Mouse (Mus musculus): ENCODE measurements around the gene Syf2. TPM values are rescaled to one million over a fixed set of nuclear protein-coding genes. Genes with fewer than 3 reads are reported as not detected.

Syf2 gene
- total and polyA plus RNA-seq, 3 experiments, result 94.6 to 165 (median 103) TPM

- H3K36me3 ChIP-seq (ENCODE audit: control insufficient read depth in 1 of 2, insufficient read depth in 2 of 2, low read length in 2 of 2), result peaks cover 0 to 21% of the 10 kb centered on the region in 2 experiments; a peak in 2 of 4 replicates
- H3K79me2 ChIP-seq (ENCODE audit: control insufficient read depth, insufficient read depth, low read length, poor library complexity), result no peaks in the 10 kb centered on the region
- no peak overlapping the region for H3K27ac ChIP-seq (ENCODE audit: control insufficient read depth, low read depth, low read length)
- H3K27me3 ChIP-seq (ENCODE audit: control insufficient read depth in 1 of 2, insufficient read depth in 2 of 2, low read length in 2 of 2), result peaks cover 7% of the 10 kb centered on the region in 2 experiments
- H3K9me3 ChIP-seq (replicated peaks; ENCODE audit: insufficient read depth, low read length), result no peaks in the 10 kb centered on the region
- H3K9ac ChIP-seq (ENCODE audit: control insufficient read depth, low read depth, low read length, poor library complexity, severe bottlenecking), result no peak overlapping the region
- no peak overlapping the region for H3K4me3 ChIP-seq (ENCODE audit: control insufficient read depth in 1 of 2, insufficient read depth in 1 of 2, low read depth in 2 of 2, low read length in 2 of 2)
- TF ChIP-seq GATA1 (IDR thresholded peaks at IDR 0.05; ENCODE audit: low read depth, low read length), result no peak
- TF ChIP-seq TCF12 (IDR thresholded peaks at IDR 0.05; ENCODE audit: low read depth, low read length), result no peak
- no peak for TF ChIP-seq ZKSCAN1 (IDR thresholded peaks at IDR 0.05; ENCODE audit: low read depth, low read length)
- TF ChIP-seq TBP (IDR thresholded peaks at IDR 0.05; ENCODE audit: low read depth, low read length), result no peak
- TF ChIP-seq ELF1 (IDR thresholded peaks at IDR 0.05; ENCODE audit: low read depth, low read length), result no peak
- TF ChIP-seq POLR2A (IDR thresholded peaks at IDR 0.05; ENCODE audit: control insufficient read depth in 1 of 2, insufficient read depth in 1 of 2, low read depth in 1 of 2, low read length in 2 of 2, poor library complexity in 1 of 2), result no peak
- no peak for TF ChIP-seq POLR2AphosphoS5 (IDR thresholded peaks at IDR 0.05; ENCODE audit: borderline replicate concordance, low read depth, low read length)
- TF ChIP-seq MAX (IDR thresholded peaks at IDR 0.05; ENCODE audit: low read length), result no peak
- no peak for TF ChIP-seq POLR2AphosphoS2 (IDR thresholded peaks at IDR 0.05; ENCODE audit: low read length)
- TF ChIP-seq ETS1 (IDR thresholded peaks at IDR 0.05; ENCODE audit: low read depth, low read length), result no peak
- TF ChIP-seq EP300 (IDR thresholded peaks at IDR 0.05; ENCODE audit: low read depth in 1 of 2, low read length in 2 of 2), result no peak
- TF ChIP-seq RAD21 (IDR thresholded peaks at IDR 0.05; ENCODE audit: low read depth, low read length), result no peak
- TF ChIP-seq SIN3A (IDR thresholded peaks at IDR 0.05; ENCODE audit: low read length), result no peak
- no peak for TF ChIP-seq GABPA (IDR thresholded peaks at IDR 0.05; ENCODE audit: low read depth, low read length)
- TF ChIP-seq CTCF (IDR thresholded peaks at IDR 0.05 in 2 of 3, conservative IDR thresholded peaks at IDR 0.05 in 1 of 3; ENCODE audit: control insufficient read depth in 1 of 3, insufficient read depth in 1 of 3, low read depth in 2 of 3, low read length in 3 of 3, poor library complexity in 1 of 3, severe bottlenecking in 1 of 3), result no peak
- TF ChIP-seq ZC3H11A (IDR thresholded peaks at IDR 0.05; ENCODE audit: low read depth, low read length), result no peak
- no peak for TF ChIP-seq NELFE (IDR thresholded peaks at IDR 0.05; ENCODE audit: low read depth, low read length)
- TF ChIP-seq SMC3 (IDR thresholded peaks at IDR 0.05; ENCODE audit: low read depth, low read length), result no peak
- no peak for TF ChIP-seq MAFK (IDR thresholded peaks at IDR 0.05; ENCODE audit: borderline replicate concordance, low read depth, low read length)
- no peak for DNase-seq (ENCODE audit: low read depth, low spot score)
- H3K4me1 ChIP-seq (ENCODE audit: control insufficient read depth in 1 of 2, insufficient read depth in 2 of 2, low read length in 2 of 2), result peaks cover 13 to 16% of the 10 kb centered on the region in 2 experiments
Observed at GRCm38 (mm10) chr4:134986336-134986635, 55.6 kb downstream of the Syf2 start.

GRCm38 (mm10) chr4:134986963-134987362 lies 56.3 kb downstream of the Syf2 start:
- Histone ChIP-seq H3K4me3 (ENCODE audit: control insufficient read depth in 1 of 2, insufficient read depth in 1 of 2, low read depth in 2 of 2, low read length in 2 of 2) (no peak overlapping the region), H3K27ac (ENCODE audit: control insufficient read depth, low read depth, low read length) (no peak overlapping the region), H3K79me2 (ENCODE audit: control insufficient read depth, insufficient read depth, low read length, poor library complexity) (no peaks in the 10 kb centered on the region), H3K36me3 (ENCODE audit: control insufficient read depth in 1 of 2, insufficient read depth in 2 of 2, low read length in 2 of 2) (peaks cover 0 to 16% of the 10 kb centered on the region in 2 experiments; a peak in 2 of 4 replicates), H3K27me3 (ENCODE audit: control insufficient read depth in 1 of 2, insufficient read depth in 2 of 2, low read length in 2 of 2) (peaks cover 7 to 8% of the 10 kb centered on the region in 2 experiments), H3K9me3 (replicated peaks; ENCODE audit: insufficient read depth, low read length) (no peaks in the 10 kb centered on the region), H3K4me1 (ENCODE audit: control insufficient read depth in 1 of 2, insufficient read depth in 2 of 2, low read length in 2 of 2) (peaks cover 8 to 12% of the 10 kb centered on the region in 2 experiments), H3K9ac (ENCODE audit: control insufficient read depth, low read depth, low read length, poor library complexity, severe bottlenecking) (no peak overlapping the region)
- TF ChIP-seq MYB (IDR thresholded peaks at IDR 0.05; ENCODE audit: low read depth, low read length) (no peak), MXI1 (IDR thresholded peaks at IDR 0.05; ENCODE audit: low read depth, low read length) (no peak), HCFC1 (IDR thresholded peaks at IDR 0.05; ENCODE audit: low read depth, low read length) (no peak)
- no peak for DNase-seq (ENCODE audit: low read depth, low spot score)

Other genes with a start within 250 kb of the Syf2 start
- gene Man1c1, start 226.6 kb upstream of the Syf2 start, total RNA-seq (2012; rRNA removed), result 1.6 and 1.9 TPM in 2 replicates
- gene Man1c1, start 226.6 kb upstream of the Syf2 start, polyA plus RNA-seq (2012; ENCODE audit: insufficient read depth in 1 of 2, insufficient read length in 2 of 2, low read depth in 1 of 2, low replicate concordance in 2 of 2, missing spikeins in 1 of 2), result 1 to 10 TPM in 1 of 2 experiments, not detected in 1; 5.2 TPM
- 16.6 and 24.8 TPM in 2 replicates for gene Ldlrap1, start 162.9 kb upstream of the Syf2 start, total RNA-seq (2012; rRNA removed)
- 10 to 100 TPM in 1 of 2 experiments, not detected in 1; 23.7 TPM for gene Ldlrap1, start 162.9 kb upstream of the Syf2 start, polyA plus RNA-seq (2012; ENCODE audit: insufficient read depth in 1 of 2, insufficient read length in 2 of 2, low read depth in 1 of 2, low replicate concordance in 2 of 2, missing spikeins in 1 of 2)
- 22.2 and 25.6 TPM in 2 replicates for gene Maco1, start 77.6 kb upstream of the Syf2 start, total RNA-seq (2012; rRNA removed)
- 10 to 100 TPM in 1 of 2 experiments, not detected in 1; 35.9 TPM for gene Maco1, start 77.6 kb upstream of the Syf2 start, polyA plus RNA-seq (2012; ENCODE audit: insufficient read depth in 1 of 2, insufficient read length in 2 of 2, low read depth in 1 of 2, low replicate concordance in 2 of 2, missing spikeins in 1 of 2)
- gene Rhd, start 66.4 kb upstream of the Syf2 start, total RNA-seq (2012; rRNA removed), result 64.8 and 176 TPM in 2 replicates
- 10 to 100 TPM in 1 of 2 experiments, not detected in 1; 49.9 TPM for gene Rhd, start 66.4 kb upstream of the Syf2 start, polyA plus RNA-seq (2012; ENCODE audit: insufficient read depth in 1 of 2, insufficient read length in 2 of 2, low read depth in 1 of 2, low replicate concordance in 2 of 2, missing spikeins in 1 of 2)
- 58.5 and 64.7 TPM in 2 replicates for gene Tmem50a, start 15.9 kb upstream of the Syf2 start, total RNA-seq (2012; rRNA removed)
- gene Tmem50a, start 15.9 kb upstream of the Syf2 start, polyA plus RNA-seq (2012; ENCODE audit: insufficient read depth in 1 of 2, insufficient read length in 2 of 2, low read depth in 1 of 2, low replicate concordance in 2 of 2, missing spikeins in 1 of 2), result 100 to 1,000 TPM in 1 of 2 experiments, not detected in 1; 115 TPM
- 58.1 and 59.5 TPM in 2 replicates for gene Rsrp1, start 7.3 kb upstream of the Syf2 start, total RNA-seq (2012; rRNA removed)
- gene Rsrp1, start 7.3 kb upstream of the Syf2 start, polyA plus RNA-seq (2012; ENCODE audit: insufficient read depth in 1 of 2, insufficient read length in 2 of 2, low read depth in 1 of 2, low replicate concordance in 2 of 2, missing spikeins in 1 of 2), result 100 to 1,000 TPM in 1 of 2 experiments, not detected in 1; 110 TPM
- gene Runx3, start 189.8 kb downstream of the Syf2 start, total RNA-seq (2012; rRNA removed), result 3.7 and 4.3 TPM in 2 replicates
- 10 to 100 TPM in 1 of 2 experiments, not detected in 1; 29.2 TPM for gene Runx3, start 189.8 kb downstream of the Syf2 start, polyA plus RNA-seq (2012; ENCODE audit: insufficient read depth in 1 of 2, insufficient read length in 2 of 2, low read depth in 1 of 2, low replicate concordance in 2 of 2, missing spikeins in 1 of 2)

Measured in MEL (cell line).